Mouse (Mus musculus): ENCODE data around the gene Mphosph9. TPM values are rescaled to one million over a fixed set of nuclear protein-coding genes. Genes with fewer than 3 reads are reported as not detected.
"Not testable (repeated sequence)": the region's sequence is repeated elsewhere in the genome, so short reads cannot be mapped to it uniquely, and the experiment has no call there.

Mphosph9 gene
- polyA plus RNA-seq, 1 experiment from 2014 or later, result 21.2 TPM

DNA sequence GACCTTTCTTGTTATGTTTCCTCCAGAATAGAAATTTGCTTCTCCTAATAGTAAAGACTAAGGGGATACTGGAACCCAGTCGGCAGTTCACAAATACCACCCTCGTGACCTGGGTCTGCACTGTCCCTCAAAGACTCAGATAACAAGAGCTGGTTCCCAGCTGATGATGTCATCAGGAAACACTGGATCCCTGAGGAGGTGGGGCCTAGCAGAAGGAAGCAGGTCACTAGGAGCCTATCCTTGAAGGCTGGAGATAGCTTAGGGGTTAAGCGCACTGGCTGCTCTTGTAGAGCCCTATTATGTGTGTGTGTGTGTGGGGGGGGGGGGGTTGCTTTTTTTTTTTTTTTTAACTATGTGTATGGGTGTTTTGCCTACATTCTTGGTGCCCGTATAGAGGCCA lies 27.6 kb downstream of the Mphosph9 start:
- no peak for ATAC-seq (replicated peaks; ENCODE audit: low FRiP score)
- 75% methylated on average over 4 of the region's 4 CpGs for WGBS
- no peak overlapping the region for H3K27ac ChIP-seq (ENCODE audit: low read depth, low read length)
- no peak for DNase-seq (ENCODE audit: low spot score)
- no peak overlapping the region for H3K9ac ChIP-seq (ENCODE audit: low read length)
- no peak overlapping the region for H3K4me2 ChIP-seq (ENCODE audit: low read depth, low read length, severe bottlenecking)
- peaks cover 9% of the 10 kb centered on the region for H3K36me3 ChIP-seq (ENCODE audit: control insufficient read depth, insufficient read depth, low read length)
- no peaks in the 10 kb centered on the region for H3K4me1 ChIP-seq (replicated peaks; ENCODE audit: control insufficient read depth, insufficient read depth, low read length)
- H3K4me3 ChIP-seq (ENCODE audit: low read depth, low read length), result no peak overlapping the region
- no peaks in the 10 kb centered on the region for H3K9me3 ChIP-seq (ENCODE audit: control insufficient read depth, low read length)
- H3K27me3 ChIP-seq (ENCODE audit: control insufficient read depth, insufficient read depth, low read length), result no peaks in the 10 kb centered on the region

DNA sequence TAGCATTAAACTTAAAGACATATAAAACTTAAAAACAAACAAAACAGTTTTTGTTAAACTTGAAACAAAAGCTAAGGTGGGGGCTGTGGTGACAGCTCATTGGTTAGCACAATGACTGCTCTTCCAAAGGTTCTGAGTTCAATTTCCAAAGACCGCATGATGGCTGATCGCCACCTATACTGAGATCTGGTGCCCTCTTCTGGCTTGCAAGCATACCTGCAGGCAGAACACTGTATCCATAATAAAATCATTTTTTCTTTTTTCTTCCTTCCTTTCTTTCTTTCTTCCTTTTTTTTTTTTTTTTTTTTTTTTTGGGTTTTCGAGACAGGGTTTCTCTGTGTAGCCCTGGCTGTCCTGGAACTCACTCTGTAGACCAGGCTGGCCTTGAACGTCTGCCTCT lies 28.5 kb downstream of the Mphosph9 start:
- not testable (repeated sequence) for H3K36me3 ChIP-seq (ENCODE audit: control insufficient read depth, insufficient read depth, low read length); H3K9ac ChIP-seq (ENCODE audit: low read length); H3K4me1 ChIP-seq (replicated peaks; ENCODE audit: control insufficient read depth, insufficient read depth, low read length); H3K4me3 ChIP-seq (ENCODE audit: low read depth, low read length); DNase-seq (ENCODE audit: low spot score); H3K27ac ChIP-seq (ENCODE audit: low read depth, low read length); H3K27me3 ChIP-seq (ENCODE audit: control insufficient read depth, insufficient read depth, low read length); ATAC-seq (replicated peaks; ENCODE audit: low FRiP score); H3K9me3 ChIP-seq (ENCODE audit: control insufficient read depth, low read length); H3K4me2 ChIP-seq (ENCODE audit: low read depth, low read length, severe bottlenecking)
- WGBS, result 67% methylated on average over 3 of the region's 4 CpGs

DNA sequence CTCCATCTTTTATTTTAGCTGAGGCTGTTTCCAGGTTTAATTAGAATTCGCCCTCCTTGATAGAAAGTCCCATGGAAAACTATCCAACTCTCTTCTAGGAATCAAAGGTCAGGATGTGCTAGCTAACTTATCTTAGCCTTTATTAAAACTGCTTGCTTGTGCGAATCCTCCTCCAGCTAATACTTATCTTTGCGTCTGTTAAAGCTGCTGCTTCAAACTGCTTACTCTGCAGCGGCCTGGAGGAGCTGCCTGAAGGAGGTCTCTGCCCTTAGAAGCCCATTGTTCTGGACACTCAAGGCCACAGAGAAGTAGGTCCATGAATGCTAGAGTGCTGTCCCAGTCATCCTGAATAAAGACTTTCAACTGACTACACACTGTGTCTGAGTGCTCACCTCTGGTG lies 31.3 kb downstream of the Mphosph9 start:
- Histone ChIP-seq H3K27me3 (ENCODE audit: control insufficient read depth, insufficient read depth, low read length) (no peaks in the 10 kb centered on the region), H3K36me3 (ENCODE audit: control insufficient read depth, insufficient read depth, low read length) (peaks cover 13% of the 10 kb centered on the region), H3K9ac (ENCODE audit: low read length) (no peak overlapping the region), H3K27ac (ENCODE audit: low read depth, low read length) (no peak overlapping the region), H3K4me3 (ENCODE audit: low read depth, low read length) (no peak overlapping the region), H3K4me1 (replicated peaks; ENCODE audit: control insufficient read depth, insufficient read depth, low read length) (no peaks in the 10 kb centered on the region), H3K4me2 (ENCODE audit: low read depth, low read length, severe bottlenecking) (no peak overlapping the region), H3K9me3 (ENCODE audit: control insufficient read depth, low read length) (no peaks in the 10 kb centered on the region)
- 93% methylated on average over 4 of the region's 4 CpGs for WGBS
- no peak for DNase-seq (ENCODE audit: low spot score)
- ATAC-seq (replicated peaks; ENCODE audit: low FRiP score), result no peak

DNA sequence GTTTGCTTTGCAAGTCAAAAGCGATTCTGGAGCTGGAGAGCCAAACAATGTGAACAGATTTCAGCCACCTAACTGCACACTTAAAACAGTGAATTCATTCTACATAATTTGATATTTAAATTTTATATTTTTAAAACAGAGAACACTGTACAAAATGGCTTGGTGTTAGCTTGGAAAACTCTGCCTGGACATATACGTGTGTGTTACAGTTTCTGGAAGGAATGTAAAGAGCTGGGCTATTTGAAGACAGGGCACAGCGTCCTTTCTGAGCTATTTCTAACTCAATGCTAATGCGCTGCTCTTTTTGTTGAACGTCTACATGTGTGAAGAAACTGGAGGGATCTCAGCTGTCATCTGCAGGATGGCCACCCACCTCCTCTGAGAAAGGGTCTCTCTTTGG lies 33.8 kb downstream of the Mphosph9 start:
- WGBS, result 95% methylated on average over 5 of the region's 5 CpGs
- Histone ChIP-seq H3K9me3 (ENCODE audit: control insufficient read depth, low read length) (no peaks in the 10 kb centered on the region), H3K4me1 (replicated peaks; ENCODE audit: control insufficient read depth, insufficient read depth, low read length) (no peaks in the 10 kb centered on the region), H3K27me3 (ENCODE audit: control insufficient read depth, insufficient read depth, low read length) (no peaks in the 10 kb centered on the region), H3K4me2 (ENCODE audit: low read depth, low read length, severe bottlenecking) (no peak overlapping the region), H3K9ac (ENCODE audit: low read length) (no peak overlapping the region), H3K36me3 (ENCODE audit: control insufficient read depth, insufficient read depth, low read length) (peaks cover 21% of the 10 kb centered on the region), H3K27ac (ENCODE audit: low read depth, low read length) (no peak overlapping the region), H3K4me3 (ENCODE audit: low read depth, low read length) (no peak overlapping the region)
- DNase-seq (ENCODE audit: low spot score) (no peak), ATAC-seq (replicated peaks; ENCODE audit: low FRiP score) (no peak)

DNA sequence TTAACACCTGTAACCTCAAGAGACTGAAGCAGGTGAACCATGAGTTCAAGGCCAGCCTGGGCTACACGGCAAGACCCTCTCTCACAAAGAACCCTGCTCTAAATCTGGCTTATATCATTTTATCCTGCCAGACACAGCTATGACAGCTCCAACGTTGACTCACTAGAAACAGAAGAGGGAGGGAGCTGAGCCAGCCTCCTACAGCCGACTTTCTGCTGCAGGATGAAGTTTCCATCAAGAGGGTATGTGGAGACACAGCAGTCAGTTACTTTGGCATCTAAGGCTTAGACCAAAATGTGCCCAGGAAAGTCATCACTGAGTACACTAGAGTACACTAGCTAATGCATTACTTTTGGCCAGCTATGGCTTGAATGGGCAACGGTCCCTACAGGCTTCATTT lies 37.6 kb downstream of the Mphosph9 start:
- Histone ChIP-seq H3K27me3 (ENCODE audit: control insufficient read depth, insufficient read depth, low read length) (no peaks in the 10 kb centered on the region), H3K27ac (ENCODE audit: low read depth, low read length) (no peak overlapping the region), H3K9me3 (ENCODE audit: control insufficient read depth, low read length) (no peaks in the 10 kb centered on the region), H3K4me3 (ENCODE audit: low read depth, low read length) (no peak overlapping the region), H3K4me1 (replicated peaks; ENCODE audit: control insufficient read depth, insufficient read depth, low read length) (no peaks in the 10 kb centered on the region), H3K36me3 (ENCODE audit: control insufficient read depth, insufficient read depth, low read length) (peaks cover 16% of the 10 kb centered on the region; the same call in 1 of the 2 replicates), H3K9ac (ENCODE audit: low read length) (no peak overlapping the region), H3K4me2 (ENCODE audit: low read depth, low read length, severe bottlenecking) (no peak overlapping the region)
- ATAC-seq (replicated peaks; ENCODE audit: low FRiP score) (no peak), DNase-seq (ENCODE audit: low spot score) (no peak)
- WGBS, result 89% methylated on average over 4 of the region's 4 CpGs

DNA sequence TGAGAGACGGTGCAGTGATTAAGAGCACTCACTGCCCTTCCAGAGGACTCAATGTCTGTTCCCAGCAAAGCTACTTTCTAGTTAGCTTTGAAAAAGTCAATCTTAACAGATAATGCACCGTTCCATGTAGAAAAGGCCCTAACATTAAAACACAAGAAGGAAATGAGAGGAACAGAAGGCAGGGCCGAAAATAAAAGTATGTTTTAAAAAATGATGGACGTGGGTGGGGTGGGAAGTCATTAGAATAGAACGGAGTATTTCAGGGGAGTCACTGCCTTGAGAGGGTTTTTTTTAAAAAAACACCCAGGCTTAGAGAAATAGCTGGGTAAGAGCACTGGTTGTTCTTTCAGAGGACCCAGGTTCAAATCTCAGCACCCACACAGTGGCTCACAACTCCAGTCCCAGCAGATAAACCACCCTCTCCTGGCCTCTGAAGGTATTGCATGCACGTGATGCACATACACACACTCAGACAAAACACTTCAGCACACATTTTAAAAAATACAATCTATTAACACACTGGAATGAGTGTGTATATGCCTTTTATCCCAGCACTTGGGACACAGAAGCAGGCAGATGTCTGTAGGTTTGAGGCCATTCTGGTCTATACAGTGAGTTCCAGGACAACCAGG lies 40.0 kb downstream of the Mphosph9 start:
- H3K36me3 ChIP-seq (ENCODE audit: control insufficient read depth, insufficient read depth, low read length), result peaks cover 23% of the 10 kb centered on the region
- no peak overlapping the region for H3K4me2 ChIP-seq (ENCODE audit: low read depth, low read length, severe bottlenecking)
- DNase-seq (ENCODE audit: low spot score), result no peak

DNA sequence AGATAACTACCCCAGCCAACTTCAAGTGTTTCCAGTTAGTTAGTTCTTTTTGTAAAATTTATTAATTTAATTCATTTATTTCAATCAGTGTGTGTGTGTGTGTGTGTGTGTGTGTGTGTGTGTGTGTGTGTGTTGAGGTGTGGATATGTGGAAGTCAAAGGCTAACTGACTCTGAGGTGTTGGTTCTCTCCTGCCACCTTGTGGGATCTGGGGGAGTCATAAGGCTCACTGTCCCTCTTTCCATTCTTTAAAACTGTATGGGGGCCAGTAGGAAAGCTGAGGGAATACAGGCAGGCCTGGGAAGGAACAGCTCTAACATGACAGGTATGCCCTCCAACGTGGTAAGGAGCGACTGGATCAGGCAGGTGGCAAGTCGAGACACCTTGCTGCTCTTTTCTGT lies 43.4 kb downstream of the Mphosph9 start:
- no peak overlapping the region for H3K9ac ChIP-seq (ENCODE audit: low read length)
- ATAC-seq (replicated peaks; ENCODE audit: low FRiP score), result no peak
- DNase-seq (ENCODE audit: low spot score), result no peak
- H3K4me1 ChIP-seq (replicated peaks; ENCODE audit: control insufficient read depth, insufficient read depth, low read length), result no peaks in the 10 kb centered on the region
- no peak overlapping the region for H3K4me2 ChIP-seq (ENCODE audit: low read depth, low read length, severe bottlenecking)
- no peak overlapping the region for H3K27ac ChIP-seq (ENCODE audit: low read depth, low read length)
- no peaks in the 10 kb centered on the region for H3K27me3 ChIP-seq (ENCODE audit: control insufficient read depth, insufficient read depth, low read length)
- no peak overlapping the region for H3K4me3 ChIP-seq (ENCODE audit: low read depth, low read length)
- H3K36me3 ChIP-seq (ENCODE audit: control insufficient read depth, insufficient read depth, low read length), result peaks cover 11% of the 10 kb centered on the region
- WGBS, result 75% methylated on average over 3 of the region's 3 CpGs
- no peaks in the 10 kb centered on the region for H3K9me3 ChIP-seq (ENCODE audit: control insufficient read depth, low read length)

More for the DNA sequence above, 40.0 kb downstream of the Mphosph9 start:
- Histone ChIP-seq H3K9ac (ENCODE audit: low read length) (no peak overlapping the region), H3K4me3 (ENCODE audit: low read depth, low read length) (no peak overlapping the region), H3K4me1 (replicated peaks; ENCODE audit: control insufficient read depth, insufficient read depth, low read length) (no peaks in the 10 kb centered on the region), H3K27me3 (ENCODE audit: control insufficient read depth, insufficient read depth, low read length) (no peaks in the 10 kb centered on the region), H3K27ac (ENCODE audit: low read depth, low read length) (no peak overlapping the region), H3K9me3 (ENCODE audit: control insufficient read depth, low read length) (no peaks in the 10 kb centered on the region)
- no peak for ATAC-seq (replicated peaks; ENCODE audit: low FRiP score)
- 99% methylated on average over 6 of the region's 6 CpGs for WGBS

DNA sequence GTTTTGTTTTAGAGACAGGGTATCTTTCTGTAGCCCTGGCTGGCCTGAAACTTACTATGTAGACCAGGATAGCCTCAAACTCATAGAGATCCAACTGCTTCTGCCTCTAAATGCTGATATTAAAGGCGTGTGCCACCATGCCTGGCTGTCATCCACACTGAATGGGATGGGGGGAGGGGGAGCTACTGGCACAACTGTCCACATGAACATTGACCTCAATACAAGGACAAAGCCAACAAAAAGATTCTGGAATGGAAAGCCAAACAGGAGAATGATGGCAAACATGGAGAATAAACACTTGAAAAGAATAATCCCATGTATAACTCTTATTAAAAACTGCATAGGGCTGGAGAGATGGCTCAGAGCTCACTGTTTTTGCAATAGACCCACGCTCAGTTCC lies 44.9 kb downstream of the Mphosph9 start:
- Histone ChIP-seq H3K9me3 (ENCODE audit: control insufficient read depth, low read length) (no peaks in the 10 kb centered on the region), H3K36me3 (ENCODE audit: control insufficient read depth, insufficient read depth, low read length) (peaks cover 8% of the 10 kb centered on the region), H3K27me3 (ENCODE audit: control insufficient read depth, insufficient read depth, low read length) (no peaks in the 10 kb centered on the region), H3K4me3 (ENCODE audit: low read depth, low read length) (no peak overlapping the region), H3K9ac (ENCODE audit: low read length) (no peak overlapping the region), H3K4me1 (replicated peaks; ENCODE audit: control insufficient read depth, insufficient read depth, low read length) (no peaks in the 10 kb centered on the region), H3K27ac (ENCODE audit: low read depth, low read length) (no peak overlapping the region), H3K4me2 (ENCODE audit: low read depth, low read length, severe bottlenecking) (no peak overlapping the region)
- ATAC-seq (replicated peaks; ENCODE audit: low FRiP score) (no peak), DNase-seq (ENCODE audit: low spot score) (no peak)
- 98% methylated on average over 2 of the region's 2 CpGs for WGBS

DNA sequence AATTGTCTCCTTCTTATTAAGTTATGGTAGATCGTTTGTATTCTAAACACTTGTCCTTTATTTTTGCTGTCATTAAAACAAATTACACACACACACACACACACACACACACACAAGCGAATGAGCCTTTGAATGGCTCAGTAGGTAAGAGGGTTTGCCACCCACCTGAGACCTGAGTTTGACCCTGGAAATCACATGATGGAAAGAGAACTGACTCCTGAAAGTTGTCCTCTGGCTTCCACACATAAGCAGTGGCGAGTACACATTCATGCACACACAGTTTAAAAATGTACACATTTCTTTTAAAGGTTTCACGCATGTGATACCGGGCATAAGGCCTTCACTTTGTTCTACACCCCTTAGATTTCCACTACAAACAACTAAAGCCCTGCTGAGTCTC lies 57.5 kb downstream of the Mphosph9 start:
- 0 out of 2 replicates have a peak, but pooled peaks cover 2% of the 10 kb centered on the region for H3K4me1 ChIP-seq (replicated peaks; ENCODE audit: control insufficient read depth, insufficient read depth, low read length)
- no peaks in the 10 kb centered on the region; the same call in 1 of the 2 replicates for H3K36me3 ChIP-seq (ENCODE audit: control insufficient read depth, insufficient read depth, low read length)
- no peaks in the 10 kb centered on the region for H3K27me3 ChIP-seq (ENCODE audit: control insufficient read depth, insufficient read depth, low read length)
- WGBS, result 92% methylated on average over 5 of the region's 5 CpGs
- no peaks in the 10 kb centered on the region for H3K9me3 ChIP-seq (ENCODE audit: control insufficient read depth, low read length)
- no peak for ATAC-seq (replicated peaks; ENCODE audit: low FRiP score)
- no peak overlapping the region for H3K9ac ChIP-seq (ENCODE audit: low read length)
- no peak overlapping the region for H3K27ac ChIP-seq (ENCODE audit: low read depth, low read length)
- H3K4me3 ChIP-seq (ENCODE audit: low read depth, low read length), result no peak overlapping the region
- no peak overlapping the region for H3K4me2 ChIP-seq (ENCODE audit: low read depth, low read length, severe bottlenecking)
- DNase-seq (ENCODE audit: low spot score), result no peak
